Mouse (Mus musculus): ENCODE measurements at regions not wholly inside any gene's neighbourhood (a gene's known extent, or its start where the extent isn't known, plus 50 kb on each side); places are given as distances from the start of the nearest gene placed in this dataset.

GRCm38 (mm10) chrX:12839406-12840159 is 77.7 kb upstream of the Med14 start:
- DNase-seq (ENCODE audit: low read depth in 1 of 2, low spot score in 2 of 2) = no peak

GRCm38 (mm10) chrX:12837821-12838220 is 75.9 kb upstream of the Med14 start:
- no peak for DNase-seq (ENCODE audit: low read depth in 1 of 2, low spot score in 2 of 2)

GRCm38 (mm10) chrX:12834681-12835080 is 72.8 kb upstream of the Med14 start:
- no peak for DNase-seq (ENCODE audit: low read depth in 1 of 2, low spot score in 2 of 2)

DNA sequence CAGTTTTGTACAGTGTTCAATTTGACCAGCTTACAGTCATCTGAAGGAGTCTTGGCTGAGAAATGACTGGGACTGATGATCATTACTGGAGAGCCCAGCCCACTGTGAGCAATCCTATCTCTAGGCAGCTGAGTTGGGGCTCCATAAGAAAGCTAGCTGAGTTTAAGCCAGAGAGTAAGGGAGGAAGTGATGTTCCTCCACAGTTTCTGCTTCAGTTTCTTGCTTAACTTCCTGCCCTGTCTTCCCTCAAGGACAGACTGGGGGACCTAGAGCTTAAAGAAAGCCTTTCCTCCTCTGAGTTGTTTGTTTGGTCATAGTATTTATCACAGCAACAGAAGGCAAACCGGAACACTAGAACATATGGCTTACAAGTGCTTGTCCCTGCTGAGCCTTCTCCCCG is 70.8 kb upstream of the Med14 start:
- no peak for DNase-seq (ENCODE audit: low read depth in 1 of 2, low spot score in 2 of 2)

- no peak for DNase-seq (ENCODE audit: low read depth in 1 of 2, low spot score in 2 of 2)
Measured at GRCm38 (mm10) chrX:12829165-12829564, 67.3 kb upstream of the Med14 start.

DNA sequence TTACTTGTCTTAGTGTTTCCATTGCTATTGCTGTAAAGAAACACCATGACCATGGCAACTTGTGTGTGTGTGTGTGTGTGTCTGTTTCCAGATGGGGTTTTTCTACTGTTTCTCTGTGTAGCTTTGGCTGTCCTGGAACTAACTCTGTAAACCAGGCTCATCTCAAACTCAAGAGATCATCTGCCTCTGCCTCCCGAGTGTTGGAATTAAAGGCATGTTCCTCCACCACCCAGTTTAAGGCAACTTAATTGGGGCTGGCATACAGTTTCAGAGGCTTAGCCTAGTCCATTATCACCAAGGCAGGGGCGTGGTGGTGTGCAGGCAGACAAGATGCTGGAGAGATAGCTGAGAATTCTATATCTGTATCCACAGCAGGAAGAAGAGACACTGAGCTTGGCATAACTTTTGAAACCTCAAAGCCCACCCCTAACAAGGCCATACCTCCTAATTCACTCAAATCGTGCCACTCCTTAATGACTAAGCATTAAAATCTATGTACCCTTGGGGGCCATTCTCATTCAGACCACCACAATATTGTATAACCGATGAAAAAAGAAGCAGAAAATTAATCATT is 65.5 kb upstream of the Med14 start:
- no peak for DNase-seq (ENCODE audit: low read depth in 1 of 2, low spot score in 2 of 2)

GRCm38 (mm10) chrX:12826646-12827045 is 64.8 kb upstream of the Med14 start:
- DNase-seq (ENCODE audit: low read depth in 1 of 2, low spot score in 2 of 2) = no peak

GRCm38 (mm10) chrX:12825262-12825661 is 63.4 kb upstream of the Med14 start:
- no peak for DNase-seq (ENCODE audit: low read depth in 1 of 2, low spot score in 2 of 2)

- no peak for DNase-seq (ENCODE audit: low read depth in 1 of 2, low spot score in 2 of 2)
Measured at GRCm38 (mm10) chrX:12824497-12824896, 62.6 kb upstream of the Med14 start.

GRCm38 (mm10) chrX:12822777-12823176 is 60.9 kb upstream of the Med14 start:
- no peak for DNase-seq (ENCODE audit: low read depth in 1 of 2, low spot score in 2 of 2)

DNA sequence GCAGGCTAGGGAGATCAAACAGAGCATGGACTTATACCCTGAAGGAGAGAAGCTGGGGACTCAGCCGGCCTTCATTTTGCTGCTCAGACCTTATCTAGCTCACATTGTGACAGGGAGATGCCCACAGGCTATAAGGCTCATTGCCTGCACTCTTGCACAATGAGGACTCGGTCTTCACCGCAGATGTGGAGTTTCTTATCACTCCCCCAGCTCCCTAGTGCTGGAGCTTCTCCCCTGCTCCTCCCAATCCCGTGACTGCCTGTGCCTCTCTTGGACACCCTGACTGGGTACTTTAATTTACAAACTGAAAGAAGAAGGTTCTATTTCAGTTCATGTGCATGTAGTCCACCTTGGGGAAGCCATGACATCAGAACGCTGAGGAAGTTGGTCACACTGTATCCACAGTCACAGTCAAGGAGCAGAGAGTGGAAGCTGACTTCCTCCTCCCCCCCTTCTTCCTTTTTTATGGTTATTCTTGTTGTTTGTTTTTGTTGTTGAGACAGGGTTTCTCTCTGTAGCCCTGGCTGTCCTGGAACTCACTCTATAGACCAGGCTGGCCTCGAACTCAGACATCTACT is 51.3 kb upstream of the Med14 start:
- DNase-seq (ENCODE audit: low read depth in 1 of 2, low spot score in 2 of 2) = no peak
